Mouse (Mus musculus): ENCODE data around the gene Tnc.
A peak's percentile ranks its signal among the peaks of the same experiment; 100 is the strongest.
"Not testable (repeated sequence)": the region's sequence is repeated elsewhere in the genome, so short reads cannot be mapped to it uniquely, and the experiment has no call there.

Gene Tnc

DNA sequence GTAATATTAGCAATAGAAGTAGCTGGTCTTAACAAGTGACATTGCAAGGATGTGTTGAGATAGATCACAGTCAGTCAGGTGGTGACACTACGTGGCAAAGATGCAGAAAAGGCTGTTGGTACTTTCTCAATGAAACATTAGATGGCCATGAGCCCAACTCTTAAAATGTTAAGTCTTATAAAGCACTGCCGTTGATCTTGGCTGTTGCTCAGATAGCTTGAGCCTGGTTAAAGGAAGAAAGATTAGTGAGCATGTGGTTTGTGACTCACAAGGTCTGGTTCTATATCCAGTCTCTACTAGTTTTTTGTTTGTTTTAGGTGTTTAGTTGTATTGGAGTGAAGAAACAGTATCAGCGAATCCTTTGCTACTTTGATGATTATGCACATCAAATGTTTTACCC is 76.9 kb downstream of the Tnc start:
- DNase-seq (ENCODE audit: low read depth, low spot score) = no peak

DNA sequence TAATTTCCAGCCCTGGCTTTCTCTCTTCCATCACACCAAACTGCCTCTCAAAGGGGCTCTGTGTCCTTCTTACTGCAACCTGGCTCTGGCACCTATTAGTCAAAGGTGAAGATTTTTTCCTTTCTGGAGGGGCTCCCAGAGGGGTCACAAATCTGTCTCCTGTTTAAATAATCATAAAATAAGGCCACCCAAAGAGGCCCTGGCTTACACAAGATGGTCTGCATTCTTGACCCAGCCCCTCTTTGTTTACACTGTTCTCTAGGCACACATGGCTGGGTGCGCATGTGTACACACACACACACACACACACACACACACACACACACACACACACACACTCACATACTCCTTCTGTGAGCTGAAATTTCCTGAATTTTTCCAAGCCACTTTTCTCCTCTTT is 83.4 kb downstream of the Tnc start:
- peak; percentile 19 for DNase-seq (ENCODE audit: low read depth, low spot score)

DNA sequence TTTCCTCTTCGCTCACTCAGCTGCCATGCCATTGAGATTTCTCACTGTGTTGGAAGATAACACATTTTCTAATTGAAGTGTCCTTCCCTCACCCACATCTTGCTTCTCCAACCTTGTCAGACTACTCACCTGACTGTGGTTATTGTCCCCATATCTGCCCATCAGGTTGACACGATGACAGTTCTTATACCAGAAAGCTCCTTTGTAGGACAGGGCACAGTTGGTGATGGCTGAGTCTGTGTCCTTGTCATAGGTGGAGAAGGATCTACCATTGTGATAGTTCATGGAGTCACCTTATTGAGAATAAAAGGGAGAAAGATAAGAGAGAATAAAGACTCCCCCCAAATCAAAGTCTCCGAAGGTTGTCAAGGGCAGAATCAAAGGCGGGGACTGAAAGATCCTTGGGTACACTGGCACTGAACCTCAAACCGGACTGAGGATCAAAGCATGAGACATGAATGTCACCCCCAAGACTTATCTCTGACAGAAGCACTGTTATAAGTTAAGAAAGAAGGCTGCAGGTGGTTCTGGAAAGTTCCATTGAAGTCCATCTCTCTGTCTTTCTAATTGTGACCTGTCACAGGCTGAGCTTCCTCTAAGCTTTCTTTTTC is 84.9 kb downstream of the Tnc start:
- no peak for DNase-seq (ENCODE audit: low read depth, low spot score)

DNA sequence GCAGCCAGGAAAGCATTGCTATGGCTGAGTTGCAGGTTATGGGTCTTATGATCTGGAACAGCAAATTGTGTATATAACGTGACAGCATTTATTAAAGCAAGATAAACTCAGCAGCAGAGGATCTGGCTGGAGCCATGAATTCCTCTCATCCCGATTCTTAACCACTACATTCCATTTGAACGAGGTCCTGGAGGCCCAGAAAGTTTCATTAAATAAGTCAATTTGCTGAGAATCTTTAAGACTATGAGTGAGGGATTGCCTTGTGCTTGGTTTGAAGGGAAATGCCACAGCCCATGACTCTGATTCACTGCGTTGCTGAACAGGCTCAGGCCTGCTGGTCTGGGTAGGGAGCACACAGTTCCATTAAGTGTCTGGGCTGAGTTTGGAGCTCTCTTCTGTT is 88.2 kb downstream of the Tnc start:
- no peak for DNase-seq (ENCODE audit: low read depth, low spot score)

DNA sequence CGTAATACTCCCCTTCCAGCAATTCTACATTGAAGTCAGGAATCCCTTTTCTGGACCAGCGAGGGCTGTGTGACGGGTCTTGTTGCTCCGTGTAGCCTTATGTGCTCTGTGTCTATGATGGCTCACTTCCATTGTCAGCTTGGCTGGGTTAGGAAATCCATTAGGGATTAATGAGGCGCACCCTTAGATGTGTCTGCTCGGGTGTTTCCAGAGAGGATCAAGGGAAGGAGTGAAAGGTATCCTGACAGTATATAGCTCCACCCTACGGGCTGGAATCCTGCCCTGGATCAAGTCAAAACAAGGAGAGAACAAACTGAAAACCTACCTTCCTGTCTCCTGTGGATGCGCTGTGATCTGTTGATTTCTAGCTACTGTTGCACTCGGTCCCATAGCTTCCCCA is 96.8 kb downstream of the Tnc start:
- DNase-seq (ENCODE audit: low read depth, low spot score) = no peak

- DNase-seq (ENCODE audit: low read depth, low spot score) = not testable (repeated sequence)
Observed at GRCm38 (mm10) chr4:63948688-63949073, 98.1 kb downstream of the Tnc start.

- DNase-seq (ENCODE audit: low read depth, low spot score) = peak; percentile 43
Observed at GRCm38 (mm10) chr4:63948066-63948687, 98.6 kb downstream of the Tnc start.

GRCm38 (mm10) chr4:63943813-63944212 is 103.0 kb downstream of the Tnc start:
- DNase-seq (ENCODE audit: low read depth, low spot score) = no peak

GRCm38 (mm10) chr4:63942875-63943274 is 103.9 kb downstream of the Tnc start:
- no peak for DNase-seq (ENCODE audit: low read depth, low spot score)

GRCm38 (mm10) chr4:63941420-63941819 is 105.4 kb downstream of the Tnc start:
- no peak for DNase-seq (ENCODE audit: low read depth, low spot score)

DNA sequence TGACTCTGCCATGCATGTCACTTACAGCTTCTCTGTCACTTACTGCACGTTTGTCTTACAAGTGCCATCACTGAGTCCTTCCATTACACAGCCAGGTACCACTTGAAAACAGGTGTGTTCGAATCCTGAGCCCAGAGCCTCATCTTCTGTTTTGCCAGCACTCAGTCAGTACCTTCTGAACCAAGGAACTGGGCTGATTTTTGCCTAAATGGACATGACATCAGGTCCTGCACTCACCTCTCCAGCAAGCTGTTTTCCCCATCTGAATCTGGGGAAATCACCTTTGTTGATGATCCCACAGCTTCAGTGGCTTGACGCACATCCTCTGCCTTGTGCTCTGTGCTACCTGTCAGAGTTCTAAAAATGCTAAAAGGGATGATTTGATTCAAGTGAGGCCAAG is 107.4 kb downstream of the Tnc start:
- DNase-seq (ENCODE audit: low read depth, low spot score) = no peak

DNA sequence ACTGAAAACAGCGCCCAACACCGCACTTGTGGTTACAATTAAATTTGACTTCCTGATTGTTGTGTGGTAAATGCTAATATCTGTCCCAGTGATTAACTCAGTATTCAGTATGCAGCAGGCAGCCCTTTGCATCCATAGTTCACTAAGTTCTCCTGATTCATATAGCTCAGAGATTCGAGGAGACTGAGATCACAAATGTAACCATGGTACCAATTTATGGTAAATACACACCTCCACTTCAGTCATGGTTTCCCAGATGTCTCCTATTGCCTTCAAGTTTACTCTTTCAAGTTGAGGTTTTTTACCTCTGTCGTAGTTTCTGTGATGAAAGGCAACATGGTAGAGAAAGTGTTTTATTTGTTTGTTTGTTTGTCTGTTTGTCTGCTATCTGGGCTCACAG is 110.9 kb downstream of the Tnc start:
- DNase-seq (ENCODE audit: low read depth, low spot score) = no peak

DNA sequence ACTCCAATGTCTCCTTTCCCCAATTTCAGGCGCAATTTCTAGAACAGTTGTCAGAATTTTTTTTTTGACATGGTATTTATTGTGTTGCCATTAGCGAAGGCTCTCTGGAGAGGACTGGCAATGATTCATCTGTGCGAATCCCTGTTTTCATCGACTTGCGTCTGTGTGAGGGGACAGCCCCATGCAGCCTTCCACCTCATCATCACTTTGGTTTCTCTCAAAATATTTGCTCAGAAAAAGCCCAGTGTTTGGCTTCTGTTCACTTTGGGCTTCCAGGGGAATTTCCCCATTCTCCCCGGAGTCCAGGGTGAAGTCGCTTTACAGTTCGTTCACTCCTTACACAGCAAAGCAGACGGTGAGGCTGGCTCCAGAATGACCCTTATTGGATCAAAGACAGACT is 111.5 kb downstream of the Tnc start:
- no peak for DNase-seq (ENCODE audit: low read depth, low spot score)

GRCm38 (mm10) chr4:63930863-63931262 is 116.0 kb downstream of the Tnc start:
- no peak for DNase-seq (ENCODE audit: low read depth, low spot score)

- DNase-seq (ENCODE audit: low read depth, low spot score) = no peak
Observed at GRCm38 (mm10) chr4:63929490-63929889, 117.3 kb downstream of the Tnc start.

DNA sequence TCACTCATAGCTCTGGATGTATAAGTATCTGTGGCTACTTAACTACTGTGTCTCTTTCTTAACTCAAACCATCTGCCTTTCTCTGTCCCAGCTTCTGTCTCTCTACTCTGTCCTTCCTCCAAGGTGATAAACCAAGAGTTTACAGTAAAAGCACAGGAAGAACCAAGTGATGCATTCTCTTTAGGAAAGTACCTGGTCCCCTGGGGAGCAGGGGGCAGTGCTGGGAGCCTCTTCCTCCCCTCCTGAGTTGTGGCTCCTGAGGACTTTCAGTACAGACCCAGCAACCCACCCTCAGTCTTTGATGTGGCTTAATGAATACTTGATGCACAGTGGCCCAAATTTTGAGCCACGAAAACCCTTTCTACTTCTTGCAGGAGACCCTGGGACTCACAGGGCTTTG is 118.6 kb downstream of the Tnc start:
- no peak for DNase-seq (ENCODE audit: low read depth, low spot score)

DNA sequence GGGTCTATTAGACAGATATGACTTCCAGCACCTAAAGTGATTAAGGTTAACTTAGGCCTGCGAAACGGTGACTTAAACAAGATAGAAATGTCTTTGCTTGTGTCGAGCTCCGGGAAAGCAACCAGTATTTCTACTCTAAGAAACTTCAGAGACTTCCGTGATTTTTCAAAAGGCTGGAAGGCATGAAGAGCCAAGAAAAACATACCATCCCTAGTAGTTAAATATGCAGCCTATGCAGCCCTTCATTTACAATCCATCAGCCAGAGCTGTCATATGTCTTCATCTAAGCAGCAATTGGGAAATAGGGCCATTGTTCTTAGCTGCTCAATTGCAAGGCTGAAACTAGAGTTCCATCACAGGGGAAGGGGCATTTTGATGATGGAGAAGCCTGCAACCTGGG is 129.6 kb downstream of the Tnc start:
- no peak for DNase-seq (ENCODE audit: low read depth, low spot score)

- DNase-seq (ENCODE audit: low read depth, low spot score) = no peak
Observed at GRCm38 (mm10) chr4:63916753-63917152, 130.1 kb downstream of the Tnc start.

DNA sequence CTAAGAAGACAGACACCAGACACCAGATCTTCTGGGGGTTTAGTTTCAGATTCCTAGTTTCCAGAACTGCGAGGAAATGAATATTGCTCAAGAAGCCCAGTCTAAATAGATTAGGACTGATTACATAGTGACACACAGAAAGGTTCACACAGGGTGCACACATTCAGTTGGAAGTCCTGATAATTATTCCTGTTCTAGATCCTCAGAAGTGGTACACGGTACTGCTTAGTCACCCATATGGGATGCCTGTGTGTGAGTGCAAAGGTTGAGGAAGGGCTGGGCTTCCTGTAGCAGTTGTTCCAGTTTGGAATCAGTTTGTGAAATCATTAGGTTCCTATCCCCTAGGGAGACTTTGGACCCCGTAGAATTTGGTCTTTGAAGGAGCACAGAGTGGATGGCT is 130.5 kb downstream of the Tnc start:
- no peak for DNase-seq (ENCODE audit: low read depth, low spot score)
